Mouse (Mus musculus): ENCODE results near the gene Sgsm2. TPM values are rescaled to one million over a fixed set of nuclear protein-coding genes. Genes with fewer than 3 reads are reported as not detected.
A peak's percentile ranks its signal among the peaks of the same experiment; 100 is the strongest.

Sgsm2 gene
- polyA plus RNA-seq, 1 experiment from 2014 or later = 3.1 TPM

DNA sequence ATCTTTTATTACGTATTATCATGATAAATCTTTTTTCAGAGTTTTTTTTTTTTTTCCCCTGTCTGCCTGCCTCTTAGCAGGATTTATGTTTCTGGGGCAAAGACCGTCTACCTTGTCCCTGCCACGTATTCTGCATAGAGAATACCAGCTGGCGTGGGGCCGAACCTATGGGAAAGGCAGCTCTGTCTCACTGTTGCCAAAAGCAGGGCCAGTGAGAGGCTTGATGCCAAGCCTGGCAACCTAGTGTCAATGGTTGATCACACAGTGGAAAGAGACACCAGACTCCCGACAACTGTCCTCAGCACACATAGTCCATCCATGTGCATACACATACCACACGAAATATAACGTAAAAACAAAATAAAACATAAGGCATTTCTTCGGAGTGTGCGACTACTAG, 13.8 kb downstream of the Sgsm2 start:
- DNase-seq (ENCODE audit: low spot score) = no peak

DNA sequence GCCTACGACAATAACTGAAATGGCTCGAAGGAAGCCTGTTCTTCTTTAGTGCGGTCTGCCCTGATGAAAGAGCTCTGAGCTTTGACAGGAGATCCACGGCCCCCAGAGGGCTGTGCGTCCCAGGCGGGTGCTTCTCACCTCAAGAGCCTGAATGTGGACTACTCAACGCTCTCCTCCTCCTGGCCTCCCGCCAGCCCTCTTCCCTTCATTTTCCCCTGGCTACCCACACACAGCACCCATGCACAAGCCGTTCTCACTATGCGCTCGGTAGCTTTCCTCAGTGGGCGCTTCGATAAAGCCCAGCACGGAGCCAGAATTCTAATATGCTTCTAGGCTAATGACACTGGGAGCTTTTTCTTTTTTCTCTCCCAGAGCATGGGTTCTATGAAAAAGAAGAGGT, 14.9 kb downstream of the Sgsm2 start:
- DNase-seq (ENCODE audit: low spot score) = no peak

DNA sequence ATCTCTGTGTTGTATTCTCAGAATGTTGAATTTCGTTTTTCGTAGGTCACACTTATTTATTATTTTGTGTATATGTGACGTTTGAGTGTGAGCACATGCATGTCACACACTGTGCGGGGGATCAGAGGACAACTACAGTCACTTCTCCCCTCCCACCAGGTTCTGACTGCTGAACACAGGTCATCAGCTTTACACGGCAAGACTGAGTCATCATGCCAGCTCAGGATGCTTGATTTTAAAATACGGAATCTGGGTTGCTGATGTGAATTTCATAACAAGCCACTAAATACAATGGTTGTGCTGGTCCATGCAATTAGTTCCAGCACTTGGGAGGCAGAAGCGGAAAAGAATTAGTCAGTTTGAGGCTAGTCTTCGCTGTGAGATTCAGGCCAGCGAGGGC, 15.9 kb downstream of the Sgsm2 start:
- no peak for DNase-seq (ENCODE audit: low spot score)

DNA sequence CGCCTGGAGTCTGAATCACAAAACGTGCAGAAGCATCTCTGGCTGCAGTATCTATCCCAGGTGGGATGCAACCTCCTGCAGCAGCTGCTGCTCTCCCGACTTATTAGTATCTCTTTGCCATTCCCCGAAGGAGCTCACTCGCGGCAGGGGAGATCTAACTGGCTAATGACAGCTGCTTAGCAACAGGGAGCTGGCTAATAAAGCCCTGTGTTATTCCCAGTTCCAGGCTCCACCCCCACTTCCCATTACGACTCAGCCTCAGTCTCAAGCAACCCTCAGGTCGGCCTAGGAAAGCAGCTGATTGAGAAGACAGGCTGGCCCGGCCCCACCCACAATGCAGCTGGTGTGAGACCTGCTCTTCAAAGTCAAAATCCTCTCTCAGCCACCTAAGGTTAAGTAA, 20.1 kb downstream of the Sgsm2 start:
- peak; percentile 16 for DNase-seq (ENCODE audit: low spot score)

DNA sequence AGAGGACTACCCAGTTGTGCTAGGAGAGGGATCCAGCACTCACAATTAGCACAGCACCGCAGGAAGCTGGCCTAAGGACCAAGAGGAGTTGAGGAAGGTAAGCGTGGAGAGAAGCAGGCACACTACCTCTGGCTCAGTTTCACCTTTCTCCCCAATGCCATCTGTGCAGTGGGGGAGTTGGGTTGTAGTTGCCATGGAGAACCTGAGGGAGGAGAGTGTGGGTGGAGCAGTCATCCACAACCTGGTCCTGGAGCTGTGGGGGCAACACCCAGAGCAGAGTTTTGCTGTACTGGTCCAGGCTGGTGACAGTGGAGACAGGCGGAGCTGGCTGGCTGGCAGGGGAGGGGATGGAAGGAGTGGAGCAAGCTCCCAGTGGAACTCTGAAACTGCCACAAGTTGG, 22.2 kb downstream of the Sgsm2 start:
- no peak for DNase-seq (ENCODE audit: low spot score)

DNA sequence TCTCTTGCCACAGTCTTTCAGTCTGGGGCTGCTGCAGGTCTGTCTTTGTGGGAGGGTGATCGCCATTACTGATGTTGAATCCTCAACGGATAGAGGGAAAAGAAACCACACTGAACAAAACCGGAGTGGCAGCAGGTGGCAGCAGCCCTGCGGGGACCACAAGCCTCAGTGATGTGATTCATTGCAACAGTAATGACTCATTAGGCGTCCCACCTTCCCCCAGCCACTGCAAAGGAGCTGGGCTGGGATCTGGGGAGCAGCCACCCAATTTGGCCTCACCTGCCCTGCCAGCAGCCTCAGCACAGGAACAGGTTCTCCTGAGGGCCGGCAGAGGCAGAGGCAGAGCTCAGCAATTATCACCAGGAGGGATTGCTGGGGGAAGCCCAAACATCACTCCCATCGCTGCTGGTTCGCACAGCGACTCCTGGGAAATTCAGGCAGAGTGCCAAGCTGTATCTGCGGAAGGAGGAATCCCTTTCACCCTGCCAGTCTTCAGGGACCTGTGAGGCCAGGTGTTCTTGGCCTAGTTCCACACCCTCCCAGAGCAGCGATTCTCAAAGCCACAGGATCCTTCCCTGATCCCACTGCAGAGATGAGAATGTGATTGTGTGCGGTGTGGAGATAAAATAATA, 25.8 kb downstream of the Sgsm2 start:
- DNase-seq (ENCODE audit: low spot score) = no peak

DNA sequence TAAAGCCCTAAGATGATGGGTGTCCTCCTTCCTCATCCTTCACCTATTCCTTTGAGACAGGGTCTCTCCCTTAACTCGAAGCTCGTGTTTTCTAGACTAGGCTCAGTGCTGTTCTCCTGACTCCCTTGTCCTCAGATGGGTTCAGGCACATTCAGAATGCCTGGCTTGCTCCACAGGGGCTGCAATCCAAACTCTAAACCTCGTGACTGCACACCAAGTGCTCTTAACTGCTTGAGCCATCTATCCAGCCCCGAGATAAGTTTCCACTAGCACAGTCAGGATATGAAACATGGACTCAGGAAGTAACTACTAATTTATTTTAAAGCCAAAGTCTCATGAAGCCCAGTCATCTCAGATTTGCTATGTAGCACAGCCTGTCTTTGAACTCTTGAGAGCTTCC, 26.3 kb downstream of the Sgsm2 start:
- DNase-seq (ENCODE audit: low spot score) = no peak

DNA sequence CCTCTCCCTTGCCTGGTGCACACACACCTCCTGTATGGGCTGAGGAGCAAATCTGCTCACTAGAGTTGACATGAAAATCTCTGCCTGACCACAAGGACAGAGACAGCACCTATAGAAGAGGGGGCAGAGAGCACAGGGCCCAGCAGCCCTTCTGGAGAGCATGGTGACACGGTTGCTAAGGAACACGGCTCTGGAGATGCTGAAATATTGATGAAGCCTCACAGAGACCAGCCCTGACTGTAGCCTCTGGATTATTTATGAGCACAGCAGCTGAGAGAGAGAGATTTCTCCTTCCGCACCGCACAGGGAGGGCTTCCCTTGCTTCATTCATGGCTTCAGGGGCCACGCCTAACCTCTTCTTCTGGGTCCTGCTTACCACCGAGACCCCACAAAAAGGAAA, 27.3 kb downstream of the Sgsm2 start:
- no peak for DNase-seq (ENCODE audit: low spot score)

DNA sequence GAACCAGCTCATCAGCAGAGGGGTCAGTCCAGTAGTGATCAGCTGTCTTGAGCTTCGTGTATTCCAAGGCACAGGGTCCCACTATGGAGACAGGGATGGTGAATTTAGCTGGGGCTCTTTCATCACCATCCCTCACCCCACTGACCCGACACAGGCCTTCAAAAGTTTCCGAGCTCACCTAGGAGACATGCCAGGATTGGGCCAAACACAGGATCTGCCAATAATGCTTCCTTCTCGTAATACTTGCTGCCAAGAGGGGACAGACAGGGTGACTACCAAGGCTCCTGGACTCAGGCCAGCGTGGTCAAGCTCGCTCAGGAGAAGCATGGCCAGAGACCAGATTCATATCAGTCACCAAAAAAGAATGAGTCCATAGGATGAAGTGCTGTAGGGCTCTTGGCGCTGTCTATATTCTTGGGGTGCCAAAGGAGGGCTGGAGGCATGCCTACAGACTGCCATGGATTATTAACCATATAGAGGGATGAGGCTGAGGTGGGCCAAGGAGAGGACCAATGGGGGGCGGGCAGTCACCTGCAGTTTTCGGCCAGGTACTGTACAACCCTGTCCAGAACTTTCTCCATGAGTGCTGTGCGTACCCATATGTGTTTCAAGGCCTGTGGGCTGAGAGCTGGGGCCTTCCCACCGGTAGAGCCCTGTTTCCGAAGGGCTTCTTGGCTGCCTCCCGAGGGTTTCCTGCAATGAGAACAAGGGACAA, 28.7 kb downstream of the Sgsm2 start:
- no peak for DNase-seq (ENCODE audit: low spot score)

DNA sequence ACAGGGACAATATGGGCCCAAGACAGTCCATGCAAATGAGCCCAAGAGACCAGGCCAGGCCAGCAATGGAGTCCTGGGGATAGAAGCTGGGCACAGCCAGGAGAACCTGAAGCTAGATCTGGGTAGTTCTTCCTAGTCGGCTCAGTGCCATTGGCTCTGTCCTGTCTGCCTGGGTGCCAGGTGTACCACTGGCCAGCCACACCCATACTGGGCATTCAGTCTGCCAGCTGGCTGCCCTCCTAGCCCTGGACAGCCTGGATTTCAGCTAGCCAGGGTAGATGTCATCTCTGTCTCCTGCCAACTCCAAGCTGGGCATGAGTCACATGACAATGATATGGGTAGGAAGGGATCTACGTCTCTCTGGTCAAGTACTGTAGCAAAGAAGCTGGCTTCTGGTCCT, 29.7 kb downstream of the Sgsm2 start:
- no peak for DNase-seq (ENCODE audit: low spot score)

DNA sequence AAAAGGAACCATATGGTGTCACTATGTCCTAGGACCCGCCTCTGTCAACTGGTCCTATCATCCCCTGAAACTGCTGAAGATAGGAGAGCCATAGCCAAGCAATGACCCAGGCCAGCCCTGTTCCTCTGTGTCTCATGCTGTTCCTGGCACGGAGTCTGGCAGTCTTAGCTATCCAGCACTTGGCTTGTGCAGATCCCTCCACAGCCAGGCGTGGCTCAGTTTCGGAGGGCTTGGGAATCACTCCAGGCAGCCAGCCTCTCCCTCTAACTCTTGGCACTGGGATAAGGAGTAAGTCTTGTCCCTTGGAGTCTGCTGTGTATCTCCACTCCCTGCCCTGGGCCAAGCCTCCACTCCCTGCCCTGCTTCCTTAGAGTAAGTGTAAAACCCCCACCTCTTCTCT, 30.2 kb downstream of the Sgsm2 start:
- no peak for DNase-seq (ENCODE audit: low spot score)

DNA sequence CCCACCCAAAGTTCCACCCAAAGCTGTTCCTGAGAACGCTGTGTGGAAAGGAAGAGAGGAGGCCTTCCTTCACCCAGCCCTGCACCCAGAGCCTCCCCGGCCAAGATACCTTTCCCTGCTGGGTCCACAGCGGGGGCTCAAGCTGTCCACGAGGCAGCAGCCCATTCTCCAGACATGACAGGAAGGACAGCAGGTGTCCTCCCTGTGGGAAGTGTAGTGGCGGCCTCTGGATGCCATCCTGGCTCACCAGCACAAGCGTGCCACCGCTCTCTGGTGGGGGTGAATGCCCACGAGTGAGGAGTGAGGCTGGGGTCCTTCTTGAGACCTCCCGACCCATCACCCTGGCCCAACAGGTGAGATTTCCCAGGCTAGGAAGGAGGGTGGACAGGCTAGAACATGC, 31.6 kb downstream of the Sgsm2 start:
- DNase-seq (ENCODE audit: low spot score) = no peak

DNA sequence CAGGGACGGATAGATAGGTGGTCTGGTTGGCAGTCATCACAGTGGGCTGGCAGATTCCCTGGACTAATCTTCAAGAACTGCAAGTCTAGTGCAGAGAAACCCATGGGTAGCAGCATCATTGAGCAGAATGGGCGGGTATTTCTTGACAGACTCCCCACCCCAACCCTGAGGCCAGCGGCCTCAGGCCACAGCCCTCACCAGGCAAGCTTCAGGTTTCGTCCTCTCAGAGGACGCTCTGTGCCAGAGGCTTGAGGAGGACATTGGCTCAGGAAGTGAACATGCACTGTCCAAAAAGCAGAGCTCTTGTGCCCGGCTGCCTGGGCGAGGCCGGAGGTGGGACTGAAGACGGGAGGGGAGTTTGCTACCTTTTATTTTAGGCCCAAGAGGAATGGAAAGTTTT, 32.4 kb downstream of the Sgsm2 start:
- no peak for DNase-seq (ENCODE audit: low spot score)

DNA sequence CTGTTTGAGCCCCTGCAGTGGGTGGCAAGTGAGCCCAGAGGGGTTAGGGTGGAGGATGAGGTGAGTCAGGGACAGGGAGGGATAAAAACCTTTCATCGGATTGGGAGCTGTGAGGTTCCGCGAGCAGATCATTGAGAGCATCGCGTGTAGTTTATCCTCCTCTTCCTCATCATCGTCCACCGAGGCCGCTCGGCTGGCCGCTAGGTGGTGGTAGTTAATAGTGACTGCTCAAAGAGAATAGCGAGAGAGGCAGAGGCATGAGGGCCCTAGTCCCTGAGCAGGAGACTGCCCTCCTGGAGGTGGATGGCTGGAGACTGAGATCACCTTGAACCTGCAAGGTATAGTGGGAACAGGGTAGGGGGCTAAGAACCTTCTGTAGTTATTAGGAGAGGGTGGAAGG, 33.4 kb downstream of the Sgsm2 start:
- DNase-seq (ENCODE audit: low spot score) = no peak

DNA sequence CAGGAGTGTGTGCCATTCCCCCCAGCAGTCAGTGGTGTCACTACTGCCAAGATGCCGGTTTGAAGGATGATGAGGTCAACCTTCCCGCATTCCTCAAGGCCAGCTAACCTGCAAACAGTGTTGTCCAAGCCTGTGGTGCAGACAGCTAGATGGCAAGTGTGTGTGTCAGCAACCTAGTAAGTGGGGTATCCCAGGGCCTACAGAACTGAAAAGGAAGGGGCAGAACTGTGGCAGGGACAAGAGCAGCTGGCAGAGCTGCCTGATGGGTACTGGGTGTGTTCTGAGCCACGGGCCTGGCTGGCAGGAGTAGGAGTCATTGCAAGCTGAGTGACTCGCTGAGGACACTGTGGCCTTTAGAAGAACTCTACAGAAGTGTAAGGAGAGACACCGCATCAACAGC, 34.7 kb downstream of the Sgsm2 start:
- no peak for DNase-seq (ENCODE audit: low spot score)

DNA sequence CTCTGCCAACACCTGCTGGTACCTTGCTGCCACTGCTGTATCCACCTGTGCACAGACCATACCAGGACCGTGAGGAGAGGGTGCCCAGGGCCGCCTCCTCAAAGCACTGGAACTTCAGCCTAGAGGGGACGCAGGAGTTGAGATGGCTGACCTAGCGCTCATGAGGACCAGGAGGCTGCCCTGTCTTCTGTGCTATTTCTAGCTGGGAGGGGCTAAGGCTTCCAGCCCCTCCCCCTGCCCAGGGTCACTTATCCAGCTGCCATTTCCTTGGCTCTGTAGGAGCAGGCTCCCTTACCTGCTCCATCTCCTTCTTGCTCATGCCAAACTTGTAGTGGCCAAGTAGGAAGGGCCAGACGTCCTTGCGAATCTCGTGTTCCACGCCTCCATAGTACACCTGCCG, 39.1 kb downstream of the Sgsm2 start:
- DNase-seq (ENCODE audit: low spot score) = no peak

DNA sequence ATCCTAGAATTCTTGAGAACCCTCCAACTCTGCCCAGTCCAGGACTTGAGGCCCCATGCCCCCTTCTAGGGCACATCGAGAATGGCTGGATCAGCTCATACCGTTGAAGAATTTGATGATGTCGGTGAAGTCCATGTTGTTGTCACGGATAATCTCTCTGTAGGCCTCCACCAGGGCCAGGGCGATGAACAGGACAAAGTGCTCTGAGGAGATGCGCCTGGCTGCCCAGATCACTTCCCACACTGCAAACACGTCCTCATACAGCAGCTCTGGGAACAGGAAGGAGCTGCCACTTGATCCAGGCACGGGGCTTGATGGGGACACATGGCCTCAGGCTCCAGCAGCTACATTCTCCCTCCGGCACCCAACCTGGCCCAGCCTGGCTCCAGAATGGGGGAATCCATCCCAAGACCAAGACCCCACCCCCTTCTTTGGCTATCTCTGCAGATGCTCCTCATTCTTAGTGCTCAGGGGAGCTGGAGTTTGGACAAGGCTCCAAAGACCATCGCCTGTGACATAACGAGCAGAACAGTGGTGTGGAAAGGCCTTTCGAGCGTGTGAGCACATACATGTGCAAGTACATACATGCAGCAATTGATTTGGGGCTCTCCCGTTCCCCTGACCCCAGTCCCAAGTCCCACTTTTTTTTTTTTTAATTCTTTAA, 45.7 kb downstream of the Sgsm2 start:
- DNase-seq (ENCODE audit: low spot score) = no peak

DNA sequence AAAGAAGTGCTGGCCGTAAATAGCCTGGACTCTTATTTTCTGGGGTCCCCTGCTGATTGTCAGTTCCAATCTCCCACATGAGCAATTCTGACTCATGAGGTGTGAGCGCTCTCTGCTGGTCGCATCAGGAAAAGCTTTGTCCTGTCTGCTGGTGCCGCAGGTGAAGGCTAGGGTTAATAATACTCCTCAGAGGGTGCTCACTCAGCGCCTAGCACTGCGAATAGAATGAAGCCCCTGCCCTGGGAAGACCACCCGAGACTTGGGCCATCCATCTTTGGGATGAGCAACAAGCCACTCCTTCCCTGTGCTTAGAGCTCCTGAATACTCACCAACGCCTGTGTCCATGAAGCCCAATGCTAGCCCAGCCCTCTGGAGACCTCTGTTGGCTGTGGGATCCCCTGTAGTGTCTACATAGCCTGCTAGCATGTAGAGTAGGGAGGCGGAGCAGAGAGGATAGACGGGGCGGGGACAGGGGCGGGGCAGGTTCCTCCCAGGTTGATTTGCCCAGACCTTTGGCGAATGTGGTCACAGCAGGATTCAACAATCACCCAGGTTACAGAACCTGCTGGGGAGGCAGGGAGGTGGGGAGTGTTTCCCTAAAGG, 48.8 kb downstream of the Sgsm2 start:
- DNase-seq (ENCODE audit: low spot score) = peak; percentile 75

DNA sequence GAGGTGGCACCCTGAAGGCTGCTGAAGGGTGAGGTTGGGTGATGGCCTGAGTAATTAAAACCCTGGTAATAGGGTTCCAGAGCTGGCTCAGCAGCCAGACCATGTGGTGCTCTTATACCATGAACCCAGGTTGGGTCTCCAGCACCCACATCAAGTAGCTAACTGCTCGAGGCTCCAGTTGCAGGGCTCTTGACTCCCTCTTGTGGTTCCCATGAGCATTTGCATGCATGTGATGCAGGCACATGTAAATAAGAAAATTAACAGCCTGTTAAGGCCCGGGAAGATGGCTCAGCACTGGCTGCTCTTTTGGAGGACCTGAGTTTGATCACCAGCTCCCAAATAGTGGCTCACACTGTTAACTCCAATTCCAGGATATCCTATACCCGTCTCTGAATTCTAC, 51.1 kb downstream of the Sgsm2 start:
- no peak for DNase-seq (ENCODE audit: low spot score)

DNA sequence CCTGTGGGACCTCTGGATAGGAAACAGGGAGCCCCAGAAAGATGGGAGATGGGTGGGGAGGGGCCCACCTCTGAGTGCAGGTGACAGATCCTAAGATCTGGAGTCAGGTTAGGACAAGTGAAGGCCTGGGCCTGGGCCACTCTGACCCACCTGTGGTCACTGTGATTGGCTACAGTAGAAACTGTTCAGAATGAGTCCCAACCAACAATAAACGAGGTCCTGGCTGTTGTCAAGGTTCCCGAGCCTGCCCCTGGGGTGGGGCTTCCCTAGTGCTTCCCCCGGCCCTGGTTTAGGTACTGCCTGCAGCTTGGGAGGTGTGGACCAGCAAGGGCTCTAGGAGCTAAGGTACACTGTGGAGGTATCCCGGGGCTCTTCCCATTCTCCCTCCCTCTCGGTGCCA, 53.1 kb downstream of the Sgsm2 start:
- no peak for DNase-seq (ENCODE audit: low spot score)

DNA sequence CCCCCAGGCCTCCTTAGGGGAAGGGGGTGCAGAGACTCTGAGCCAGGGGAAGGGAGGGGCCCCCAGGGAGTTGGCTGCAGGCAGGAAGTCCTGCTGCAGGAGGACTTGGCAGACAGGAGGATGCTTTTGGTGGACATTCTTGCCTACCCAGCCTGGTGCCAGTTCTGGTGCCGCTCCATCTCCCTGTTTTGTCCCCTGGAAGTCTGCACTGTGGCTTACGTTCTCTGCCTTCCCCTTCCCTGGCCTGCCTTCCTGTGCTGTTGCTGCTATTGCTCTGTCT, 53.5 kb downstream of the Sgsm2 start:
- DNase-seq (ENCODE audit: low spot score) = no peak

DNA sequence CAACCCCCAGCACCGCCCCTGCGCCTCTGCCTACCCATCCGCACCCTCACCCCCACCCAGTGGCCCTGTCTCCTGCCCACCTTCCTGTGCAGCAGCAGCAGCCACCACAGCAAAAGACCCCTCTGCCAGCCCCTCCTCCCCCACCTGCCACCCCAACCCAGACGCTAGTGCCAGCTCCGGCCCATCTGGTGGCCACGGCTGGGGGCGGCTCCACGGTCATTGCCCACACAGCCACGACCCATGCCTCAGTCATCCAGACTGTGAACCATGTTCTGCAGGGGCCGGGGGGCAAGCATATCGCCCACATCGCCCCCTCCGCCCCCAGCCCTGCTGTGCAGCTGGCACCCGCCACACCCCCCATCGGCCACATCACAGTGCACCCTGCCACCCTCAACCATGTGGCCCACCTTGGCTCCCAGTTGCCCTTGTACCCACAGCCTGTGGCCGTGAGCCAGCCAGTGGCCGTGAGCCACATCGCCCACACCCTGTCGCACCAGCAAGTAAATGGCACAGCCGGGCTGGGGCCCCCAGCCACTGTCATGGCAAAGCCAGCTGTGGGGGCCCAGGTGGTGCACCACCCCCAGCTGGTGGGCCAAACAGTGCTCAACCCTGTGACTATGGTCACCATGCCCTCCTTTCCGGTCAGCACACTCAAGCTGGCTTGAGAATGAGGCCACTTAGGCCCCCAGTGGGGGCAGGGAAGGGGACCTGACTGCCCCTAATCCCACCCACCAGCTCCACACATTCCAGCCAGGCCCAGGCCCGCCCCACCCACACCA, 54.0 kb downstream of the Sgsm2 start:
- no peak for DNase-seq (ENCODE audit: low spot score)
